Mouse (Mus musculus): ENCODE measurements around the gene Ak2. TPM values are rescaled to one million over a fixed set of nuclear protein-coding genes. Genes with fewer than 3 reads are reported as not detected.
A peak's percentile ranks its signal among the peaks of the same experiment; 100 is the strongest.

Gene Ak2
- polyA plus RNA-seq (2012; rRNA removed) = 54.3 and 68.4 TPM in 2 replicates

GRCm38 (mm10) chr4:128991500-128992008, at the start of gene Ak2:
TSS of gene Ak2 (plus strand) at chr4:128991958.
- no peak for TF ChIP-seq CTCF (IDR thresholded peaks at IDR 0.05; ENCODE audit: borderline replicate concordance, extremely low read depth, insufficient read depth, insufficient read length)
- no peak for TF ChIP-seq POLR2A (IDR thresholded peaks at IDR 0.05; ENCODE audit: borderline replicate concordance, extremely low read depth, insufficient read depth, insufficient read length, poor library complexity, severe bottlenecking)
- no peak for DNase-seq (ENCODE audit: low read depth)

- TF ChIP-seq POLR2A (IDR thresholded peaks at IDR 0.05; ENCODE audit: borderline replicate concordance, extremely low read depth, insufficient read depth, insufficient read length, poor library complexity, severe bottlenecking) (no peak), CTCF (IDR thresholded peaks at IDR 0.05; ENCODE audit: borderline replicate concordance, extremely low read depth, insufficient read depth, insufficient read length) (peak; percentile 36; the same call in 1 of the 2 replicates)
- DNase-seq (ENCODE audit: low read depth) = no peak
Measured at GRCm38 (mm10) chr4:128942346-128942745, 49.4 kb upstream of the Ak2 start.

- no peak for TF ChIP-seq POLR2A (IDR thresholded peaks at IDR 0.05; ENCODE audit: borderline replicate concordance, extremely low read depth, insufficient read depth, insufficient read length, poor library complexity, severe bottlenecking)
- TF ChIP-seq CTCF (IDR thresholded peaks at IDR 0.05; ENCODE audit: borderline replicate concordance, extremely low read depth, insufficient read depth, insufficient read length) = no peak
- no peak for DNase-seq (ENCODE audit: low read depth)
Measured at GRCm38 (mm10) chr4:128946736-128947135, 45.0 kb upstream of the Ak2 start.

GRCm38 (mm10) chr4:128947326-128947933, 44.3 kb upstream of the Ak2 start:
- TF ChIP-seq CTCF (IDR thresholded peaks at IDR 0.05; ENCODE audit: borderline replicate concordance, extremely low read depth, insufficient read depth, insufficient read length) = no peak
- no peak for TF ChIP-seq POLR2A (IDR thresholded peaks at IDR 0.05; ENCODE audit: borderline replicate concordance, extremely low read depth, insufficient read depth, insufficient read length, poor library complexity, severe bottlenecking)
- peak; percentile 43 for DNase-seq (ENCODE audit: low read depth)

- TF ChIP-seq POLR2A (IDR thresholded peaks at IDR 0.05; ENCODE audit: borderline replicate concordance, extremely low read depth, insufficient read depth, insufficient read length, poor library complexity, severe bottlenecking) (no peak), CTCF (IDR thresholded peaks at IDR 0.05; ENCODE audit: borderline replicate concordance, extremely low read depth, insufficient read depth, insufficient read length) (peak; percentile 62; the same call in 1 of the 2 replicates)
Measured at GRCm38 (mm10) chr4:128948137-128948674, 43.6 kb upstream of the Ak2 start.

GRCm38 (mm10) chr4:128949470-128950005, 42.2 kb upstream of the Ak2 start:
- TF ChIP-seq CTCF (IDR thresholded peaks at IDR 0.05; ENCODE audit: borderline replicate concordance, extremely low read depth, insufficient read depth, insufficient read length) (no peak), POLR2A (IDR thresholded peaks at IDR 0.05; ENCODE audit: borderline replicate concordance, extremely low read depth, insufficient read depth, insufficient read length, poor library complexity, severe bottlenecking) (no peak)
- DNase-seq (ENCODE audit: low read depth) = no peak

More at GRCm38 (mm10) chr4:128948137-128948674, 43.6 kb upstream of the Ak2 start:
- peak; percentile 41 for DNase-seq (ENCODE audit: low read depth)

GRCm38 (mm10) chr4:128950461-128950860, 41.3 kb upstream of the Ak2 start:
- peak; percentile 59 for DNase-seq (ENCODE audit: low read depth)
- TF ChIP-seq CTCF (IDR thresholded peaks at IDR 0.05; ENCODE audit: borderline replicate concordance, extremely low read depth, insufficient read depth, insufficient read length) (no peak), POLR2A (IDR thresholded peaks at IDR 0.05; ENCODE audit: borderline replicate concordance, extremely low read depth, insufficient read depth, insufficient read length, poor library complexity, severe bottlenecking) (no peak)

- no peak for DNase-seq (ENCODE audit: low read depth)
- no peak for TF ChIP-seq POLR2A (IDR thresholded peaks at IDR 0.05; ENCODE audit: borderline replicate concordance, extremely low read depth, insufficient read depth, insufficient read length, poor library complexity, severe bottlenecking)
- no peak for TF ChIP-seq CTCF (IDR thresholded peaks at IDR 0.05; ENCODE audit: borderline replicate concordance, extremely low read depth, insufficient read depth, insufficient read length)
Measured at GRCm38 (mm10) chr4:128953851-128954250, 37.9 kb upstream of the Ak2 start.

- peak; percentile 73 for DNase-seq (ENCODE audit: low read depth)
- peak; percentile 52; the same call in 1 of the 2 replicates for TF ChIP-seq CTCF (IDR thresholded peaks at IDR 0.05; ENCODE audit: borderline replicate concordance, extremely low read depth, insufficient read depth, insufficient read length)
- no peak for TF ChIP-seq POLR2A (IDR thresholded peaks at IDR 0.05; ENCODE audit: borderline replicate concordance, extremely low read depth, insufficient read depth, insufficient read length, poor library complexity, severe bottlenecking)
Measured at GRCm38 (mm10) chr4:128957155-128957911, 34.4 kb upstream of the Ak2 start.

- no peak for TF ChIP-seq POLR2A (IDR thresholded peaks at IDR 0.05; ENCODE audit: borderline replicate concordance, extremely low read depth, insufficient read depth, insufficient read length, poor library complexity, severe bottlenecking)
- no peak for TF ChIP-seq CTCF (IDR thresholded peaks at IDR 0.05; ENCODE audit: borderline replicate concordance, extremely low read depth, insufficient read depth, insufficient read length)
- DNase-seq (ENCODE audit: low read depth) = no peak
Measured at GRCm38 (mm10) chr4:128958156-128958555, 33.6 kb upstream of the Ak2 start.

GRCm38 (mm10) chr4:128958849-128959248, 32.9 kb upstream of the Ak2 start:
- peak; percentile 63 for DNase-seq (ENCODE audit: low read depth)

More at GRCm38 (mm10) chr4:128958849-128959248, 32.9 kb upstream of the Ak2 start:
- TF ChIP-seq CTCF (IDR thresholded peaks at IDR 0.05; ENCODE audit: borderline replicate concordance, extremely low read depth, insufficient read depth, insufficient read length) (no peak), POLR2A (IDR thresholded peaks at IDR 0.05; ENCODE audit: borderline replicate concordance, extremely low read depth, insufficient read depth, insufficient read length, poor library complexity, severe bottlenecking) (no peak)

All from brain, embryonic 14.5 days (tissue).